Mouse (Mus musculus) layer of hippocampus, adult 11-12 months (tissue): Measurements from ENCODE around the gene Prr19.
"Not testable (repeated sequence)": the region's sequence is repeated elsewhere in the genome, so short reads cannot be mapped to it uniquely, and the experiment has no call there.

Source experiments
- DNase-seq: peaks from one replicate; pipeline ENCODE4 v3.0.0; 2022; ENCODE audit warnings: low spot score

Gene Prr19

GRCm38 (mm10) chr7:25301063-25301462 is at the start of gene Prr19:
Gene Prr19, plus strand, starts transcription at chr7:25301411.
- no peak for DNase-seq

GRCm38 (mm10) chr7:25251822-25252221 is 49.4 kb upstream of the Prr19 start:
- no peak for DNase-seq

DNA sequence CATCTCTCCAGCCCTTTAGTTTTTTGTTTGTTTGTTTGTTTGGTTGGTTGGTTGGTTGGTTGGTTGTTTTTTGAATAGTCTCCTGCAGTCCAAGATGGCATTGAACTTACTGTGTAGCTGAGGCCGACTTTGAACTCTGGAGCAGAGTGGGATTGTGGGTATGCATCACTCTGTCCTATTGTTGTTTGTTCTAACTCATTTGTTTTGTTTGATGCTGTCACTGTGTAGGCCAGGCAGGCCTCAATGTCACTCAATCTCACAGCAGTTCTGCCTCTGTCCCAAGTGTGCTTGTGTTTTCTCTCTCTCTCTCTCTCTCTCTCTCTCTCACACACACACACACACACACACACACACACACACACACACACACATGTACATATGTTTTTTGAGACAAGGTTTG is 39.3 kb upstream of the Prr19 start:
- no peak for DNase-seq

DNA sequence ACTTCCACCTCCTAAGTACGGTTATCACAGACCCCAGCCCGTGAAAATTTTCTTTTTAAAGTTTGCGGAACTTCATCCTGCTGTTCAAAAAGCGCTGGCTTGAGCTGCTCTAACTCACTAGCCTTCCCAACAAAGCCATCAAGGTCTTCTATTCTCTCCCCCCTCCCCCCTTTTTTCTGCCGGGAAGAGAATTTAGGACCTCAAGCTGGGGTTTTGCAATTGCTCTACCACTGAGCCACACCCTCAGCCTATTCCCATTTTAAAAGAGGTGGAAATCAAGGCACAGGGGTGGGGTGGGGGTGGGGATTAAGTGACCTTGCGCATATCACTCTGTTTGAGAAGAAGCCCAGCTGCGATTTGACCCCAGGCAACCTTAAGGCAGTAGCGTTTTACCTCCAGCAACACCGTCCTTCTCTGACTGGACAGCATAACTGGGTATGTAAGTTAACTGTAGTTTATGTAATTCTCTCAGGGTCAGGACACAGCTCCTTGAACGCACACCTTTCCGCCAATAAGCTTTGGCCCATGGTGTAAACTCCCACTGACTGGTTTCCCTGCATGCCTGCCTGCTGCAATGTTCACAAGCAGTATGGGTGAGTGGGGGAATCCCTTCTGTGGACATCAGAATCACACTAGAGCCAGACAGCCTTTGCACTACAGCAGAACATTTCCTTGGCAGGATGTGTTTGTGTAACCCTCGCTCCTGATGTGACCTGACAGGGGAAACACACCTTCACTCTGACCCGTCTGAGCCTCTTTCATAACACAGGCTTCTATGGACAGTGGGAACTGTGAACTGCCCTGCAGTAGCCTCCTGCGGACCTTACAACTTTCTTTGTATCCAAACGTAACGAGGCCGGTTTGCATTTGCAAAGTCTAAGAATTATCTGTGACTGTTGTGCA is 37.0 kb upstream of the Prr19 start:
- no peak for DNase-seq

DNA sequence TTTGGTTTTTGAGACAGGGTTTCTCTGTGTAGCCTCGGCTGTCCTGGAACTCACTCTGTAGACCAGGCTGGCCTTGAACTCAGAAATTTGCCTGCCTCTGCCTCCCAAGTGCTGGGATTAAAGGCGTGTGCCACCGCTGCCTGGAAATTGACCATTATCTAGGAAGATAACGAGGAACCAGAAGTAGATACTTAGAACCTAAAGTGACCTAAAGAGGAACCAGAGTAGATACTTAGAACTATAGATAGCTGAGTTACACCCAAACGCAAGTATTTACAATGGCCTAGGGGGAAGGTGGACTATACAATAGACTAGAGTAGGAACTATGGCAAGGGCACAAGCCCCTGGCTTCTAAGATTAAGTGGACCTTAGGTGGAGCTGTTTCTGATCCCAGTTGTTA is 35.5 kb upstream of the Prr19 start:
- DNase-seq, result not testable (repeated sequence)

DNA sequence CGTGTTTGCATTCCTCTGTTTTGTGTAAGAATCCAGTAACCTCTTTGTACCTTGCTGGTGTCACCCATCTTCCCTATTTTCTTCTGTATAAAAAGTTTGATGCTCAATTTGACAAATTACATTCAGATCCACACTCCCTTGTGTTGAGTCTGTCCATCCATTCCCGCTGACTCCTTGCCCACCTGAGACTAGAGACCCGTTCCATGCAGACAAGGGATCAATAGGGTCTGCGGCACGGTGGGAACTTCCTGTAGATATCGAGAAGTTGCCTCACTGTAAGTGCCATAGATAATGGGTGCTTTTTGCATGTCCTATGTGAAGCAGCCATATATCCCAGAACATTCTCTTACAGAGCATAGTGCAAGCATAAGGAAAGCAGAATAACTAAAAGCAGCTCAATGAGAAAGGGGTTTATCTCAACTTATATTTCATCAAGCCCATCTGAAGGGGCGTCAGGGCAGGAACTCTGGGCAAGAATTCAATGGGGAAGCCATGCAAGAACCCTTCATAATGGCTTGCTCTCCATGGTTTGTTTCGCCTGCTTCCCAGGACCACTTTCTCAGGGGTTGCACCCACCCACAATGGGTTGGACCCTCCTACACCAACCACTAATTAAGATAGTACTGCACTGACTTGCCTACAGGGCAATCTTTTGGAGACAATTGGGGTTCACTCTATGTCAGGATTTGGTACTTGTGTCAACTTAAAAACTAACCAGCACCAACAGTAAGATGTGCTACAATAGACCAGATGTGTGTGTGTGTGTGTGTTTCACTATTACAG is 34.8 kb upstream of the Prr19 start:
- DNase-seq, result no peak

- peak; percentile 100 for DNase-seq
These were observed 33.9 kb upstream of the Prr19 start, which contains the start of gene Cic for GRCm38 (mm10) chr7:25267301-25267750. Gene Cic, plus strand, starts transcription at chr7:25267704.

DNA sequence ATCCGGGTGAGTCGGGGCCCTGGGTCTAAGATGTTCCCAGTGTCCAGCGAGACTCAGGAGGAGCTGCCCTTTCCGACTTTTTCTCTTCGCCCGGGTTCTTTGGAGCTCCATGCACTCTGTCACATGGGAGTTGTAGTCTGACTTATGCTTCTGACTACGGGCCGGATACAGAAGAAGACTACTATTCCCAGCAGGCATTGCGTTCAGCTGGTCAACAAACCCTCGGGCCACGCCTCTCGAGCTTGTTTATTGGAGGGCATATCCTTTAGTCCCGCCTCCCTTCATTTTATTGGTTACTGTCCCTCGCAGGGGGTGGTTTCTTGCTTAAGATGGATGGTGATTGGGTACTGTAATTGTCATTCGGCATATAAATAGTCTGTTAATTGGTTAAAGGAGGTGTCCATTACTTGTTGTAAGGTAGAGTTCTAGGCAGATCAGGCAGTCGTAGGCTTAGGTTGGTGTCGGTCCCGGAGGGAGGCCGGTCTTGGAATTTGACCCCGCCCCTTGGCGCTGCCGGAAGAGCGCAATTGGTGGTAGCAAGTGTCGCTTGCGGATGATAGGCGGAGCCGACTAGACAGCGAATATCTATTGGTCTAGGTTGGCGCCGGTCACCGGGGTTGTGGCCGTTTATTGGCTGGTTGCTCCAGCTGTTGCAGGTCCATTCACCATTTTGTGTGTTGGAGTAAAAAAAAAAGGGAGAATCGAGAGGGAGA is 33.3 kb upstream of the Prr19 start:
- peak; percentile 100 for DNase-seq

- DNase-seq, result no peak
These were observed 32.6 kb upstream of the Prr19 start for GRCm38 (mm10) chr7:25268588-25268987.

DNA sequence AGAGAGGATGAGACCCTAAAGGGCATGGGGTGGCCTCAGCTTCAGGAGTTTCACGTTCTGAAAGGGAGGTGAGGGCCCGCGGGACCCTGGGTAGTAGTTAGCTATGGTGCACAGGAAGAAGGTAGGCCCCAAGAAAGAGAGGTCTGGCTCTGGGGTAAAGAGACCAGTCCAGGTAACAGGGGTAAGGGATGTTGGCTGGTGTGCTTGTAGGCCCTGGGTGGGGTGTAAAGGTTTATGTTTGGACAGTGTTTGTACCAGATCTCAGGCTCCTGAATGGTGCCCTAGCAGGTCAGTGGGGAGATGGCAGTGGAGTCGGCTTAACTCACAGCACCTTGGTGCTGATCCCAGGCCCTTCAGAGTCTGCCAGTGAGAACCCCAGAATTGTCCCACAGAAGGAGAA is 32.2 kb upstream of the Prr19 start:
- DNase-seq, result peak; percentile 24

DNA sequence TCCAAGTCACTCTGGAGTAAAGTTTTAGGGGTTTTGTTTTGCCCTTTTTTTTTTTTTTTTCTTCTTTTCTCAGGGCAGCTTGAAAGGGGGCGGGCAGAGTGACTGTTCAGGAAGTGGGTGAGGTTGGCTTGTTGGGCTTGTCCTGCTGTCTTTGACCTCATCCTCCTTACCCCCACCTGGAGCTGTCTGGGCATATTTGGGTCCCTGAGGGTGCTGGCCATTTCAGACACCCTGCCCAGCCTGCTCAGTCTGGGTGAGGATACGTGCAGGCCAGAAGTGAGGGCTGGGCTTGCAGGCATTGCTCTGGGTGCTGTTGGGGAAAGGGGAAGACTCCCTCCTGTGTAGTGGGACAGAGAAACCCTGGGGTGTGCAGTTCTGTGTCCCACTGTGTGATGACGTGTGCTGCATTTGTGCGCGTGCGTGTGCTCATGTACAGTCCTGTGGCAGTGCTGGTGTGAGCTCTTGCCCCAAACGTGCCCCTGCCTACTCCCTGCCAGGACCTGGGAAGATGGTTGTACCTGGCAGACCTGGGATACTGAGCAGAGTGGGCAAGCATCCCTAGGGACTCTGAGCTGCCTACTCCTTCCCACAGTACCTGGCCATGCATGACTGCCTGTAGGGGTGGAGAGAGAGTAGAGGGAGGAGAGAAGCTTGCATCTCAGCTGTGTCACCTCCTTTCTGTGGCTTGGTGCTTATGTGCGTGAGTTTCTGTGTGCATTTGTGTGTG is 31.5 kb upstream of the Prr19 start:
- peak; percentile 8 for DNase-seq

DNA sequence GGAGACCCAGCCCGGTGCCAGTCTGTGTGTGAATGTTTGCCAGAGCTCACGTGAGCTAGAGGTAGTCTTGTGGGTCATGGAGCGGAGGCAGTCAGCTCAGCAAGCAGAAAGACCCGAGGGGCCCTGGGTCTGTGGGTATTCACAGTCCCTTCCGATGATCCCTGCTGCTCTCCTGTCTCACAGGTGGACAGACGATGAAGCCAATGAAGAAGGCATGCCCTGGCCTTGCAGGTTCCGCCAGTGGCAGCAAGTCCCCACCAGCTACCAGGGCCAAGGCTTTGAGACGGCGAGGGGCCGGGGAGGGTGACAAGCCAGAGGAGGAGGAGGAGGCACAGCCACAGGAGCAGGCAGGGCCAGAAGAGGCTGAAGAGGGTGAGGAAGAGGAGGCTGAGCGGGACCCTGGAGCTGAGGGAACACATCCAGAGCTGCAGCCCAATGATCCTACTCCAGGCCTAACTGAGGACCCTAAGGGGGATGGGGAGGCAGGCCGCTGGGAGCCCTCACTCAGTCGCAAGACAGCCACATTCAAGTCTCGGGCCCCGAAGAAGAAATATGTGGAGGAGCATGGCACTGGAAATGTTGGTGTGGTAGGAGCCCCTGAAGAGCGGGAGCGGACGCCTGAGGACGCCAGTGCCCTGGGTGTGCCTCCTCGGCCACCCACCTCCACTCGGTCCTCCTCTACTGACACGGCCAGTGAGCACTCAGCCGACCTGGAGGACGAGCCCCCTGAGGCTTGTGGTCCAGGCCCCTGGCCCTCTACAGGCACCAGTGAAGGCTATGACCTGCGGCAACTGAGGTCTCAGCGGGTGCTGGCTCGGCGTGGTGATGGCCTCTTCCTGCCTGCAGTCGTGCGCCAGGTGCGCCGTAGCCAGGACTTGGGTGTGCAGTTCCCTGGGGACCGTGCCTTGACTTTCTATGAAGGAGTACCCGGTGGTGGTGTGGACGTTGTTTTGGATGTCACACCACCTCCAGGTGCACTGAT is 30.3 kb upstream of the Prr19 start:
- no peak for DNase-seq

GRCm38 (mm10) chr7:25271651-25272444 is 29.4 kb upstream of the Prr19 start:
- DNase-seq, result no peak

DNA sequence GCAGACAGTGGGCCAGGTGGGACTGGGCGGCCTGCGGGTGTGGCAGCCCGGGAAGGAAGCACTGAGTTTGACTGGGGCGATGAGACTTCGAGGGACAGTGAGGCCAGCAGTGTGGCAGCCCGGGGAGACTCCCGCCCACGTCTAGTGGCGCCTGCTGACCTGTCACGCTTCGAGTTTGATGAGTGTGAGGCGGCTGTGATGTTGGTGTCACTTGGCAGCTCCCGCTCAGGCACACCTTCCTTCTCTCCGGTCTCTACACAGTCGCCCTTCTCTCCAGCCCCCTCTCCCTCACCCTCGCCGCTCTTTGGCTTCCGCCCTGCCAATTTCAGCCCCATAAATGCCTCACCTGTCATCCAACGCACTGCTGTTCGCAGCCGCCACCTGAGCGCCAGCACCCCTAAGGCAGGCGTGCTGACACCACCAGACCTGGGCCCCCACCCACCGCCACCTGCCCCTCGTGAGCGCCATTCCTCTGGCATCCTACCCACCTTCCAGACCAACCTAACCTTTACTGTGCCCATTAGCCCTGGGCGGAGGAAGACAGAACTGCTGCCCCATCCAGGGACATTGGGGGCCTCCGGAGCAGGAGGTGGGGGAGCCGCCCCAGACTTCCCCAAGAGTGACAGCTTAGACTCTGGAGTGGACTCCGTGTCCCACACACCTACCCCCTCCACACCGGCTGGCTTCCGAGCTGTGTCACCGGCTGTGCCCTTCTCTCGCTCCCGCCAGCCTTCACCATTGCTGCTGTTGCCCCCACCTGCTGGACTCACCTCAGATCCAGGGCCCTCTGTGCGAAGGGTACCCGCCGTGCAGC is 28.6 kb upstream of the Prr19 start:
- no peak for DNase-seq

DNA sequence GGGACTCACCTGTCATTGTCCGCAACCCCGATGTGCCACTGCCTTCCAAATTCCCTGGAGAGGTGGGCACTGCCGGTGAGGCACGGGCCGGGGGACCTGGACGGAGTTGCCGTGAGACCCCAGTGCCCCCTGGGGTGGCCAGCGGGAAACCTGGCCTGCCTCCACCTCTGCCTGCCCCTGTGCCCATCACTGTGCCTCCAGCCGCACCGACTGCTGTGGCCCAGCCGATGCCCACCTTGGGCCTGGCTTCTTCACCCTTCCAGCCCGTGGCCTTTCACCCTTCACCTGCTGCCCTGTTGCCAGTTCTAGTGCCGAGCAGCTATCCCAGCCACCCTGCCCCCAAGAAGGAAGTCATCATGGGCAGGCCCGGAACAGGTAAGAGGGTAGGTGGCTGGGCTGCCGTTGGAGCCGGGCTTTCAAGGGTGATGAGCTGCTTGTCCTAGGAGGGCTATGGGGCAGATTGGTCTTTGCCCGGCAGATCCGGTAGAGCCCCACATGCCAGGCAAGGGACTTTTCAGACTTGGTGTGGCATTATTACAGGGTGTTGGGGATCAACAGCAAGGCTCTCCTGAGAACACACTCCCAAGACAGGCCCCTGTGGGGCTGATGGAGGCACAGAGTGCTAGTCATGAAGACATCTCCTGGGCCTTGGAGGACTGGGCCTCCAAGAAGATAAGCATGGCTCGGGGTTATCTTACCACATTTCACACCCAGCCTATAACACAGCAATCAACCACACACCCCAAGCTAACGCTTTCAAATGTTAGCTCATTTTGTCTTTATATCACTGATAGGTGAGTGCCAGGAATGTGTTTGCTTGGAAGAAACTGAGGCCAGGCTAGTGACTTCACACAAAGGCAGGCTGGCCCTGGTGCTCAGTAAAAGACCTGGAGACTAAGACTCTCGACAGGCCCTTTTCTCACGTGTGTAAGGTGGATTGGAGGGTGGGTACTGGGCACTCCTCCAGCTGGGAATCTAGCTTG is 27.7 kb upstream of the Prr19 start:
- DNase-seq, result no peak

DNA sequence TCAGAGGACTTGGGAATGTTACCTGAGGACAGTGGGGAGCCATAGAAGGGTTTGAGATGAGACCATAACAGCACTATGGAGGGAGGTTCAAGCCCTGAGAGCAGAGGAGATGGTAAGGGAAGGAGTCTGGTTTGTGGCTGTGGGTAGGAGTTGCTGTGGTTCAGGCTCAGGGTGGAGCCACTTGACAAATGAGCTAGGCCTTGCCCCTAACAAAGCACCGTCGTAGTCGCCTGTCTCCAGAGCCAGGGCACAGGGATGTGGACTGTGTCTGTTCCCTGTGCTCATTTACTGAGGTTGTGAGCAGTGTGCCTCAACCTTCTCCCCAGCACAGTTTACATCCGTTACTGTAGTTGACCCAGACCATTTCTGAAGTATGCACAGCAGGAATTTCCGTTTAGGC is 26.6 kb upstream of the Prr19 start:
- DNase-seq, result no peak

GRCm38 (mm10) chr7:25274996-25275395 is 26.2 kb upstream of the Prr19 start:
- DNase-seq, result no peak
